Mouse (Mus musculus) gastrocnemius, adult 8-10 months (tissue): ENCODE results near the gene Ric1. TPM values are rescaled to one million over a fixed set of nuclear protein-coding genes. Genes with fewer than 3 reads are reported as not detected.
A peak's percentile ranks its signal among the peaks of the same experiment; 100 is the strongest.
"Not testable (repeated sequence)": the region's sequence is repeated elsewhere in the genome, so short reads cannot be mapped to it uniquely, and the experiment has no call there.

Experiments used
- DNase-seq, 2 experiments: peaks; one replicate each; pipeline ENCODE4 v3.0.0; 2022; ENCODE audit warnings: low spot score in 2 of 2
- total RNA-seq, 4 experiments: library from RNA; stranded (reverse); gene quantifications; 2 replicates each; pipeline ENCODE4 v1.2.4; 2022

Ric1 gene
- total RNA-seq, 4 experiments from 2014 or later = 25.3 to 31.7 (median 29.7) TPM

DNA sequence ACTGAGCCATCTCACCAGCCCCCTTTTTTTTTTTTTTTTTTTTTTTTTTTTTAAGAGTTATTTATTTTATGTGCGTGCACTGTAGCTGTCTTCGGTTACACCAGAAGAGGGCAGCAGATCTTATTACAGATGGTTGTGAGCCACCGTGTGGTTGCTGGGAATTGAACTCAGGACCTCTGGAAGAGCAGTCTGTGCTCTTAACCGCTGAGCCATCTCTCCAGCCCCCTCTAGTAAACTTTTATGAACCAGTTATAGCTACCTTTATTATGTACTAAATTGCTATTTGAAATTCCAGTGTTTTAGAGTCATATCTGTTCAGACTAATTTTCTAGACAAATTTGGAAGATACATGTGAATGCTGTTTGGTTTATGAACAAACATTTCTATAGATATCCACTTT is 3.5 kb downstream of the Ric1 start:
- DNase-seq = not testable (repeated sequence)

DNA sequence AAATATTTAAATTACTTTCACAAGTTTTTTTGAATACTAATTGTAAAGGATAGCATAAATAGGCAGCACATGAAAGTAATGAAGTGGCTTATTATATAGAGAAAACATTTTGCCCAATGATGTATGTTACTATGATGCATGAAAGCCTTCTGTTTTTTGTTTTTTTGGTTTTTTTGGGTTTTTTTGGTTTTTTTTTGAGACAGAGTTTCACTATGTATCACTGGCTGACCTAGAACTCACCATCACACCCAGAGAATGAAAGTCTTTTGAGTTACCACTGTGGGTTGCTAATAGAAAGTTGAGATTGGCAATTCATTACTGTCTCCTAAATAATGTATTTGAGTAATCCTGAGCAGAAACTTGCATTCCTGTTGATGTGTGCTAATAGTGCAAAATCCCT is 4.8 kb downstream of the Ric1 start:
- no peak for DNase-seq

DNA sequence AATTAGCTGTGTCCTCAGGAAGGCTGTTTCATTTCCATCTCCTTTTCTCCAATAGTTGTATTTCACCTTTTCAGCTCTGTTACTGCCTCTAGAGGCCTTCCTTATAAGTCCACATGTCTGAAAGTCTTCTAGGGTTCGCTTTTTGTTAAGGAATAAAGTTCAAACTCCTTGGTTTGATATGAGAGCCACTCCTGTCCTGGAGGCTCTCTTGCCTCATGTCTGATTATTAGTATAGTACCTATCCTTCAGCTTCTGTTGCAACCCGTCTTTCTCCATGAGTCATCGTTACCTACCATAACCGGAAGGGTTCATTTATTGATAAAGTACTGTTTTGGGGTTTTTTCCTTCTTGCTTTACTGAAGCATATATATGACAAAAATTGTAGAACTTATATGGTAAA is 5.2 kb downstream of the Ric1 start:
- no peak for DNase-seq

DNA sequence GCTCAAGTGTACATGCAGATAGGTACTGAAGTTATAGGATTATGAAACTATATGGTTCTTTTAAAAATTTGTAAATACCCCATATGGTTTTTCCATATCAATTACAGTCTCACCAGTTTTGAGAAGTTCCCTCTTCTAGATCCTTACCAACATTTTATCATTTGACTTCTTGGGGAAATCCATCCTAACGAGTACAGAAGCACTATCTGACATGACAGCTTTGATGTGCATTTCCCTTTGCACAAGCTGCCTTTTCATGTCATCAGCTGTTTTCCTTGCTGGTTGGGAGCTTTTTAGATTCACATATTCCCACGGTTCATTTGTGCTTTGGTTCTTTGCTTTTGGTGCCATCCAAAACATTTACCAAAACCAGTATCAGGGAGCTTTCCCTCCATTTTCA is 6.5 kb downstream of the Ric1 start:
- DNase-seq = no peak

DNA sequence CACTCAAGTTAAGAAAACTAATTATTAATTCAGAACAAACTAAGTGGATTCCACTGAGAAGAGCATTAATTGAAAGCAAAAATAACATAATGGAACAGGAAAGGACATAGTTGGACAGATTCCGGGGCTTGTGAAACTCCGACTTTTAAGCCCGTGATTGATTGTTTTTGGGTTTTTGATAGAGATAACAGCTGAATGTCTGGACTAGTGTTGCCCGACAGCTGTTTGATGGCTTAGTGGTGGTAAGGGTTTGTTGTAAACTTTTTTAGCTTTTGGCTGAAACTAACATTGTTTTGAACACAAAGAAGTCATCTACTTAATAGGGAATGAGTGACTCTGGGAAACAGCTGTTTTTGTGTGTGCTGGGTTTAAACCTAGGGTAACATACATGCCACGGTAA is 11.9 kb downstream of the Ric1 start:
- no peak for DNase-seq

DNA sequence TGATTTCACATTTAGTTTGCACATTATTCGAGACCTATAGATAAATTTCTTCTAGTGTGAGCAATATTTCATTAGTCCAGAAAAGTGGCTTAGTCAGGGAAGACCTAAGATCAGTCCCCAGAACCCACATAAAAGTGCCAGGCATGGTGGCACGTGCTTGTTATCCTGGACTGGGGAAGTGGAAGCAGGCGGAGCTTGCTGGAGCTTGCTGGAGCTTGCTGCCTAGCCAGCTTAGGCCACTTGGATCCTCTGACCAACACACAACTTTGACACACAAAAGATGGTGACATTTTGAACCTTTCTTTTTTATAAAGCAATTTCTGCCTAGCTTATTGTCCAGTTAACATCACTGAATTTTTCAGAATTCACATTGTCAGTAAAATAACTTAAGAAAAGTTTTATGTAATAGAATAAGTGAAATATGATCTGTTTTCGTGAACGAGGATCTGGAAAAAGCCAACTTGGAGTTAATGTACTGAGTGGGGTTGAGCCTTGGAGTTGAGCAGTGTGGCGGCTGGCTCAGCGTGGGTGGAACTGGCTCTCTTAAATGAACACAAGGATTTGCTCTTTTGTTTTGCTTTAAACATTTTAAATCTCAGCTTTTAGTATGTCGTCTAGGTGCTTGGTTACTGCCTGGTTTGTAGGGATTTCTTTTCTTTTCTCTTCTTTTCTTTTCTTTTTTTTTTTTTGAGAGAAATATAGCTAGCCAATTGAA is 20.3 kb downstream of the Ric1 start:
- DNase-seq = no peak

DNA sequence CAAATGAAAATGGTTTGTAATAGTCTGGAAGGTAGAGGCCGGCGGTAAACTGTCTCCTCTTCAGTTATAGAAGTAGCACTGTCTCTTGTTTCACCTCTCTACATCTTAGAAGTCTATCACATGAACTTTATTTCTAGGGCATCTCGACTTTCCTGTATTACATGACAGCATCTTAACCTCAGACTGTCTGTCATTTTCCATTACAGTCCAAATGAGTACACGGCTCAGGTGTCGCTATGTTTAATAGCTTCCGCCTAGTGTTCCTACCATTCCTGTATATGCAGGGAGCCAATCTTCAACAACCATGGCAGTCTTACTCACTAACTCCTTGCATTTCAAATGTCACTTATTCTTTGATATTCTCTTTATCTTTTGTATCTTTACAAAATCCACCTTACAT is 21.9 kb downstream of the Ric1 start:
- DNase-seq = no peak

DNA sequence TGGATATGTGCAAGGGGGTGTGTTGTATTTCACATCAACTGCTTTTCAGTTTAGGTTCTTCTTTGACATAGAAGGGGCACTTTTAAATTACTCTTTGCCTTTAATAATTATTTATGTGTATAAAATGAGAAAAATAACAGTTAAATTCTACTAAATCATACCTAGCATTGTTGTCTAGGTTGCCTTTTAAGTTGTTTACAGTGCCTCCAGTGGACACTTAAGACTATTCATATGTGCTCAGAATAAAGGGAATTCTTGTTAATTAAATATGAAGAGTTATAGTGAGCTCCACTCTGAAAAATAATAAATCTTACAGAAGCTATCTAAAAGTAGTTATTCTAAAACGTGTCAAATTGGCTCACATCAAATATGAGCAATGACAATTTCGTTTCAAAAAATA is 28.5 kb downstream of the Ric1 start:
- DNase-seq = no peak

DNA sequence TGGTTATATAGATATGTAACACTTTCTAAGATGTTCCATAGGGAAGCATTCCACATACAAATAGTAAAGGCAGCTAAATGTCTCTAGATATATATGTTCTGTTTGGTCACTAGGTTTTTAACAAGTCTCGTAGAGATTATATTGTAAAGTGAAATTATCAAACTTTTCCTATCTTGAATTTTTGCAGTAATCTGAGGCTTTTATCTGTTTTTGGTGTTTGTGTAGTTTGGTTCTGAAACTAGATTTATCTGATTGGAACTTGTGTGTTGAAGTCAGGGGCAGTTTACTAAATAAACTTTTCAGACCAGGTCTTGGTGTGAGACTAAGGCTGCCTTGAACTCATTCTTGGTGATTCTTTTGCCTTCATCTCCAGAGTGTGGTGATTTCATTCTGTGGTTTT is 29.0 kb downstream of the Ric1 start:
- no peak for DNase-seq

DNA sequence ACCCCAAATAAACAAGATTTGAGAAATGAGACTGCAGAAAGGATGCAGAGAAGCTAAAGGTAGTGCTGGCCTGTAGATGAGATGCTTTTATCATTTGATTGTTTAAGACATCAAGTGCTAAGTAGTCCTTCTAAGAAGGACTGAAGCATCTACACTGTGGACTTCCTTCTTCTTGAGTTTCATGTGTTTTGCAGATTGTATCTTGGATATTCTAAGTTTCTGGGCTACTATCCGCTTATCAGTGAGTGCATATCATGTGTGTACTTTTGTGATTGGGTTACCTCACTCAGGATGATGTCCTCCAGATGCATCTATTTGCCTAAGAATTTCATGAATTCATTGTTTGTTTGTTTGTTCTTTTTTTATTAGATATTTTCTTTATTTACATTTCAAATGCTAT is 29.9 kb downstream of the Ric1 start:
- not testable (repeated sequence) for DNase-seq

DNA sequence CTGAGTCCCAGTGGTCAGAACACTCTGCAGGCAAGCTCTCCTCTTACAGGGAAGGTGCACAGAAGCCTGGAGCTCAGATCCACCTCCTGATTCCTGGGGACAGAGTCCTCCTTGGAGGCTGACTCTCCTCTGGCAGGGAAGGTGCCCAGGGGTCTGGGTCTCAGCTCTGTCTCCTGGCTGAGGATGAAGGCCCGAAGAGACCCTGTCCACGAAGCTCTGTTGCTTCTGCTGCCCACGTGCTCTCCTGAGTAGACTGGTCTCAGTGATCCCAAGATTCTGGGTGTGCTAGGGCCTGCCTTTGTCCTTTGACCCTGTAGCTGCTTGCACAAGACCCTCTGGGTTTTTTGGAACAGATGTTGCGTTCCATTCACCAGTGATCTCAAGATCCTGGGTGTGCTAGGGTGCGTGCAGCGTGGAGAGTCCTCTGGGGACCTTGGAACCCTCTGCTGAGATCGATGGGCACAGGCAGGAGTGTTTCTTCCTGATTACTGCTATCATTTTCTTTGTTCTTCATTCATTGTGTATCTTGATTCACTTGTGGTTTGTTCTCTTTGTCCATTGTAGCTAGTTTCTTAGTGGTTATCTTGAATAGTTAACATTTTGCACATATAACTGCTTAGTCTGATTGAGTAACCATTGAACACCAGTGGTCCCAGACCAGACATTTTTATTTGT is 35.2 kb downstream of the Ric1 start:
- not testable (repeated sequence) for DNase-seq

DNA sequence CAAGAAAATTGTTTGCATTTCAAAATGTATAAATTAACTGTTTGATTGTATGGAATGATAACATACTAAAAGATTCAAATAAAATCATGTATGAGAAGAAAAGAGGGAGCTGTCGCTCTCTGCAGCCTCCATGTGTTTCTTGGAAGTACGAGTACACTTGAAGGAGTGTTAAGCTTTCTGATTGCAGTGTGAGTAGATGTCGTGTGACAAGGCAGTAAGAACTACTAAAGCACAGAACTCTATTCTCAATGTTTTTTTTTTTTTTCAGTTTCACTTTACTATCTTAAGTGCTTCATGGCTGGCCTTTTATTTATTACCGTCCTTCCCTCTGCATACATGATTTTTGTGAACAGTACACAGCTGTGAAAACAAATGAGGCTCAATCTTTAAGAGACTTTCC is 40.1 kb downstream of the Ric1 start:
- no peak for DNase-seq

DNA sequence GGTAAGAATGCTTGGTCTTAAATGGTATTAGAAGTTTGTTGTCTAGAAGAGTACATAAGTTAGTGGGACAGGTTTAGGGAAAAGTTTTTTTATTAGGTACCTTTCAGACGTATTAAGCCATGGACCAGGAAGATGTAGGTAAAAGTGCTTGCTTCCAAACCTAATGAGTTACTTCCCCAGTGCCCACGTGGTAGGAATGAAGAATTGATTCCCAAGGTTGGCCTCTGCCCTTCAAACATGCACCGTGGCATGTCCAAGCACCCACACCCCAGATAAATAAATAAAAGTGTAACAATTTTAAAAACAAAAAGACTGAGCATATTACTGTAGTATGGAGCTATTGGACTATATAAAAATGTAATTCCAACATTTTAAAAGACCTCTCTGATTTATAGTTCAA is 40.5 kb downstream of the Ric1 start:
- DNase-seq = no peak

DNA sequence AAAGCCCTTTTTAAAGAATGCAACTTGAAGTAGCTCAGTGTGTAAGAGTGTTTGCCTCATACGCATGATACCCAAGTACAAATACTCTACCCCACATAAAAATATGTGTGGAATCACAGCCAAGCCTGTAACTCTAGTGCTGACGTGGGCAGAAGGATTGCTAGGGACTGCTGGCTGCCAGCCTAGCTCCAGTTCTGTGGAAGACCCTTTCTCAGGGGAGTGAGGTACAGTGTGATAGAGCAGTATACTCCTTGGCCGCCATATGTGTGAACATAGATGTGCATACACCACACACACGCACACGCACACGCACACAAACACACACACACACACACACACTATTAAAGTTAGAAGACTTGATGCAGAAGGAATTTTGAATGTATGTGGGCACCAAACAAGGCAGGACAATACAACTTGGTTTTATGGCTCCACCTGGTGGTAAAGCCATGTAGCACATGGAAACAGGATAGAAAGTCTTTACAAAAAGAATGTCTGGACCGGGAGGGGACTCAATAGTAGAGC is 41.2 kb downstream of the Ric1 start:
- peak in 1 of 2 experiments; percentile 13 for DNase-seq

DNA sequence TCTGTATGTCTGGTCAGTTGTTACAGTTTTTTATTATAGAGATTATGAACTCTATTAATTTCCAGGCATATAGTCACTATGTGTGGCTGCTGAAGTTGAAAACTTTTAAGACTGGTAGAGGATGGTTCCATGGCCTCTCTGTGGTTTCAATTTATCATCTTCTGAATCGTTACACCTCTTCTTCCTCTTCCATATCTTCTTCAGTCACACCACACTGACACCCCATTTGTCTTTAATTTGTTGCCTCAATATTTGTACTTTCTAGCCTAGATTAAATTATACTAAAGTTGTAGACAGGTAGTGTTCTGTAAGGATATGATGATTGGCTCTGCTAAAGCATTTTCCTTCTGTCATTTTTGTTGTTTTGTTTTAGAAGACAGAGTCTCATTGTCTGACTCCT is 44.4 kb downstream of the Ric1 start:
- no peak for DNase-seq

DNA sequence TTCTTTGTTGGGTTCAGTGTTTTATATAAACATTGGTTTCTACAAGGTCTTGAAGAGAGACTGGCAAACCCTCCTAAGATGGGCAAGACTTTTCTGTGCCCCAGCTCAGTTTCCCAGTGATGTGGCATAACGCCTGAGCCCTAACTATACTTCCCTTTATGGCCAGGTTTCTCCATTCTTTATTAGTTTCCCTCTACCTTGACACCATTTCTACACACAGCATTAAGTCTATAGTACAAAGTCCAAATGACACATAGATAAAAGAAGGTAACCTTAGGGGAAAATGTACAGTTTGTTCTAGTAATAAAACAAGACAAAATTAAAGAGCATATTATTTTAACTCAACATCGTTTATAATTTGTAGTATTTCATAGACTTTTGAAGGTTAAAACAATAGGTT is 60.4 kb downstream of the Ric1 start:
- DNase-seq = no peak

DNA sequence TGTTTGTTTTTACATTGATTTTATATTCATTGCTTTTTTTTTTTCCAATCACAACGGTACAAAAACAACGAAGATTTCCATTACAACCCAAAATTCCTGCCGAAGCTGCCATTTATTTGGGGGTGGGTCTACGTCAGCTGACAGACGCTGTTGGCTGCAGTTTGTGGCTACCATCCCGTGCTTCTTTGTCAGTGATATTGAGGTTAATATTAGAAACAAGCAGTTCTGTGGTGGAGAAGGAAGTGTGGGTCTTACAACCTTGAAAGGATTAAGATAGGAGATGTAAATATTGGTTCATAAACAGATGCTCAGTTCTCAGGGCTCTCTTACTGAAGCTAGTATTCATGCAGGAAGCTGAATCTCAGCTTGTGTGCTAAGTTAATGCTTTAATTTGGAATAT is 61.7 kb downstream of the Ric1 start:
- DNase-seq = no peak

DNA sequence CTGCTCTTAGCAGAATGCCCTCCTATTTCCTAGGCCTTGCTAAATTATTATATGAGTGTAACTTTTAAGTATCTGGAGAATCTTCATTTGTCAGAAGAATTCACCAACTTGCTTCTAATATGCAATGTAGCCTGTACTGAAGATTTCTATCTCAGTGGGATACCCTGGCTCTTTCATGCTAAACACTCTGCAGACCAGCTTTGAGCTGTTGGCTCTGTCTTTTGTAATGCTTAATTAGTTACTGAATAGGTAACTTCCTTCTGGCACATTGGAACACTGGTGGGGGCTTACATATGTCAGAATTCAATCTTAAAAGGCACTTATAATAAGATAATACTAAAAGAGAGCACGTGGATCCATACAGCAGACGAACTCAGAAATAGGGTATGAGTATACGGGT is 71.7 kb downstream of the Ric1 start:
- DNase-seq = not testable (repeated sequence)

DNA sequence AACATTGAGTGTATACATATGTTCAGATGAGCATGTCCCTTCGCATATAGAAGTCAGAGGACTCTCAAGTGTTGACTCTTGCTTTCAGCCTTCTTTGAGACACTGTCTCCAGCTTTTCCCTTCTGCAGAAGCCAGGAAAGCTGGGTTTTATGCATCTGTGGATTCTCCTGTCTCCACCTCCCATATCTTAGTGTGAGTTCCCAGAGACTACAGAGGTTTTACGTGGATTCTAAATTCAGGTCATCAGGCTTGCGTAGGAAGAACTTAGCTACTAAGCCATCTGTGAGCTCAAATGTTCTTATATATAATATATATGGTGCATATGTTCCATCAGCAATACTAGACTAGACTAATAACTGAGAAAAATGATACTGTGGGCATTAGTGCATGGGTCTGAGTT is 74.2 kb downstream of the Ric1 start:
- no peak for DNase-seq

DNA sequence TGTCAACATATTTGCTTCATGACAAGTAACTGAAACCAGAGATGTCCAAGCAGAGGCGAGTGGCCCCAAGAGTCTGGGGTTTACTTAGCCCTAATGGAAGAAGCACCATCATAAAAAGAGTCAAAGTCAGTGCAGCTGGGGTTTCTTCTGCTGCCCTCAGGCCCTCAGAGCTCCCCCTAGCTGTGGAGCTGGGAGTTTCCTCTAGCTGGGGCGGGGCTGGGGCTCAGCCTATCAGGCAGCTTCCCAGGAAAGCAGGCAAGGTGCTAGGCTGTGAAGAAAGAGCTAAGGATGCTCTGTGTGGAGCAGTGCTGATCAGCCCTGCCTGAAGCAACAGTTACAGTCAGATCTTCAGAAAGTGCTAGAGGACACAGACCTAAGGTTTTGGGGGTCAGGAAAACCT is 74.9 kb downstream of the Ric1 start:
- no peak for DNase-seq

DNA sequence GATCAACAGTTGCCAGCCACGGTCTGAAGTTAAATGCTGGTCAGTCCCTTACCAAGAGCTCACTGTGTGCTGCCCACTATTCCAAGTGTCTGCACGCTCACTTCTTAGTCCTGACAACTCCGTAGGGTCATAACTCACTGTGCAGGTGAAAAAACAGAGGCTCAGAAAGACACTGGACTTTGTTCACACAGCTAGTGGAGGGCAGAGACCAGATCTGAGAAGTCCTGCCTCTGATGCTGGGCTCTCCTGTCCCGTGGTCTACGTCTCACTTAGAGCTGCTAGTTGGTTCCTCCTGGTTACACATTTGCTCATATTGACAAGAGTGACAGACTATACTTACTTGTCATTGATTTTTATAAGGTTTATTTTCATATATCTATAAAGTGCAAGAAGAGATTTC is 76.9 kb downstream of the Ric1 start:
- no peak for DNase-seq

DNA sequence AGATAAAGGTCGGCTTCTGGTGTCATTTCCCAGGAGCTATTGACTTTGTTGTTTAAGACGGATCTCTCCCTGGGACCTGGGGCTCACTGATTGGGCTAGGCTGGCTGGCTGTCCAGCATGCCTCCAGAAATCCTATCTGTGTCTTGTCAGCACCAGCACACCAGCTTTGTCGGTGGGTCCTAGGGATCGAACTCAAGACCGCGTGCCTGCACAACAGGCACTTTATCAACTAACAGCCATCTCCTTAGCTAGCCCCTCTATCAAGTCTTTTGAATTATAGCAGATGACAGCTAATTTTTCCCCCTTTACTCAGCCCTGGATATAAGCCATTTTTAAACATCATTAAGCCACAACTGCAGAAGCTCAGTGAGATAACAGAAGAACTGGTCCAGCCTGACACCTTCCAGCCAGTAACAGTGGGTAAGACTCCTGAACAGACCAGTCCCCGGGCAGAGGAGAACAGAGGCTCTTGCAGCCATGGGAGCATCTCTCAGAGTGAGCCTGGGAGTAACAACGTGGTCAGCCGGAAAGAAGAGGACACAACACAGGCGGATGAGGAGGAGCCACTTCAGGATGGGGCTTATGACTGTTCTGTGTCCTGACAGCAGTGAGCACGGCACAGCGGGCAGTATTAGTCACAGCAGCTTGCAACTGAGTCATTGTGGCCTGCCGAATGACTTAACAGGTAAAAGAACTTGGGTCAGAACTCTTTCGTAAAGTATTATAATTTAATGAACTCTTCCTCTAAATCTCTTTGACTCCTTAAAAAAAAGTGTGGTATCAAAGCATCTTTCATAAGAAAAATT is 81.7 kb downstream of the Ric1 start:
- no peak for DNase-seq
